Mouse (Mus musculus) bone marrow, adult 2 months (tissue): ENCODE results near the gene Maea.

Experiments used
- CTCF ChIP-seq: fragments of 200-500 bp; IDR thresholded peaks from 2 replicates; pipeline ENCODE4 v1.5.1; 2011; ENCODE audit warnings: low read length, control low read depth; ENCODE audit not compliant: control insufficient read depth, insufficient read depth
- POLR2A ChIP-seq: fragments of 200-500 bp; IDR thresholded peaks from 2 replicates; pipeline ENCODE4 v1.6.1; 2011; ENCODE audit warnings: low read depth, mild to moderate bottlenecking, control low read depth, low read length, borderline replicate concordance; ENCODE audit not compliant: control insufficient read depth

GRCm38 (mm10) chr5:33395693-33396092, 60.4 kb downstream of the Maea start:
- TF ChIP-seq POLR2A (no peak), CTCF (no peak)
